Mouse (Mus musculus): ENCODE measurements at regions not wholly inside any gene's neighbourhood (a gene's known extent, or its start where the extent isn't known, plus 50 kb on each side); places are given as distances from the start of the nearest gene placed in this dataset.
"Not testable (repeated sequence)": the region's sequence is repeated elsewhere in the genome, so short reads cannot be mapped to it uniquely, and the experiment has no call there.

- no peak for DNase-seq
Measured at GRCm38 (mm10) chr2:17946047-17946446, 50.7 kb downstream of the H2al2a start.

- DNase-seq: no peak
Measured at GRCm38 (mm10) chr2:17945369-17945915, 51.3 kb downstream of the H2al2a start.

- no peak for DNase-seq
Measured at GRCm38 (mm10) chr2:17943506-17943905, 53.3 kb downstream of the H2al2a start.

- DNase-seq: peak; percentile 32
Measured at GRCm38 (mm10) chr2:17942528-17943387, 54.0 kb downstream of the H2al2a start.

- DNase-seq: no peak
Measured at GRCm38 (mm10) chr2:17941921-17942320, 54.8 kb downstream of the H2al2a start.

GRCm38 (mm10) chr2:17939857-17940848 is 56.6 kb downstream of the H2al2a start:
- not testable (repeated sequence) for DNase-seq

GRCm38 (mm10) chr2:17939183-17939856 is 57.4 kb downstream of the H2al2a start:
- no peak for DNase-seq

- no peak for DNase-seq
Measured at GRCm38 (mm10) chr2:17936527-17937139, 60.1 kb downstream of the H2al2a start.

GRCm38 (mm10) chr2:17935916-17936315 is 60.8 kb downstream of the H2al2a start:
- DNase-seq: no peak

GRCm38 (mm10) chr2:17935466-17935865 is 61.3 kb downstream of the H2al2a start:
- DNase-seq: no peak

GRCm38 (mm10) chr2:17934610-17935009 is 62.1 kb downstream of the H2al2a start:
- DNase-seq: no peak

- DNase-seq: peak; percentile 24
Measured at GRCm38 (mm10) chr2:17932932-17933790, 63.6 kb downstream of the H2al2a start.

GRCm38 (mm10) chr2:17932426-17932931 is 64.3 kb downstream of the H2al2a start:
- peak; percentile 60 for DNase-seq

- DNase-seq: no peak
Measured at GRCm38 (mm10) chr2:17931881-17932280, 64.9 kb downstream of the H2al2a start.

GRCm38 (mm10) chr2:17918861-17919648 is 77.7 kb downstream of the H2al2a start:
- no peak for DNase-seq

GRCm38 (mm10) chr2:17917238-17917946 is 79.4 kb downstream of the H2al2a start:
- DNase-seq: peak; percentile 13

- no peak for DNase-seq
Measured at GRCm38 (mm10) chr2:17902616-17903015, 94.1 kb downstream of the H2al2a start.

- no peak for DNase-seq
Measured at GRCm38 (mm10) chr2:17900202-17900601, 96.6 kb downstream of the H2al2a start.

- DNase-seq: no peak
Measured at GRCm38 (mm10) chr2:17898780-17899179, 98.0 kb downstream of the H2al2a start.
